Comparison of ENCODE assay signal across 21 mouse cellular contexts in the genomic region with DNA sequence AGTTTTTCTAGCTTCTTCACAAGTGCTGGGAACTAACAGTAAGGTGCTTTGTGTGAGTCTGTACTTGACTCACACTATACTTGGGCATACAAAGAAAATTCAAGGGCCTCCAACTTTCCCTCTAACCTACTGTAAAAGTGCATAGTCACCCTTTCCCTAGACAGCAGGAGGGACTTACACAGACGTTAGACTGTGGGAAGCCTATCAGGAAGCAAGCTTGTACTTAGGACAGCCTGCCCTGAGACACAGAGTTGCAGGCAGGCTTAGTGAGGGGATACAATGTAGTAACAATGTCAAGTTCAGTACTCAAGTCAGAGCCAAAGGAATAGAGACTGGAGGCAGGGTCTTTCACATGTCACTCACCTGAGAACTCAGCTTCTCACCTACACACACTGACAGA. TPM values are rescaled to one million over a fixed set of nuclear protein-coding genes. Genes with fewer than 3 reads are reported as not detected.
DNase-seq lines count a peak whose midpoint lies in the region; ATAC-seq and TF ChIP-seq lines count a peak whose summit lies in the region.
"Had no signal": no experiment of that assay in that cellular context is flagged by ENCODE, and none has a peak within 500 bp of the region (broad histone marks: within the 10 kb centered on the region; RNA-seq: fewer than 3 reads in every experiment).

No protein-coding gene starts in this region.

- DNase-seq in kidney, adult 9 months: peak; percentile 41
- DNase-seq in kidney, adult 18-20 months: no peak
- peak; percentile 89 for DNase-seq in 416B (ENCODE audit: low read depth)
- DNase-seq in ZHBTc4 (ENCODE audit: low read depth, low spot score): peak; percentile 54
- no peak for DNase-seq in liver, embryonic 14.5 days (ENCODE audit: low read depth in 3 of 3, low spot score in 3 of 3)
- DNase-seq in cerebellum, adult 9-10 months: no peak
- DNase-seq in spleen, postnatal 14 days (ENCODE audit: low spot score in 2 of 2): no peak
- no peak for DNase-seq in thymus, postnatal 0 days (ENCODE audit: low spot score)
- DNase-seq: adrenal gland, postnatal 10 days; cerebellum, adult 11 months; cerebellum, postnatal 25 days; heart, adult 18-20 months; lung, embryonic 14.5 days; lung, postnatal 4 days; thymus, adult 18-20 months had no signal

- peaks cover 0 to 17% of the 10 kb centered on the region in 2 experiments; a peak in 2 of 4 replicates for H3K4me1 ChIP-seq in liver, embryonic 14.5 days (replicated peaks; ENCODE audit: control insufficient read depth in 2 of 2, insufficient read depth in 2 of 2, low read length in 1 of 2)
- H3K4me1 ChIP-seq: forebrain, embryonic 12.5 days; limb, embryonic 12.5 days; midbrain, embryonic 13.5 days; neural tube, embryonic 12.5 days had no signal

- no peaks in the 10 kb centered on the region for H3K9me3 ChIP-seq in liver, embryonic 14.5 days (ENCODE audit: control insufficient read depth, low read length)
- H3K9me3 ChIP-seq: forebrain, embryonic 12.5 days; limb, embryonic 12.5 days; midbrain, embryonic 13.5 days; neural tube, embryonic 12.5 days had no signal

- no peak overlapping the region for H3K9ac ChIP-seq in liver, embryonic 14.5 days (replicated peaks)
- H3K9ac ChIP-seq: forebrain, embryonic 12.5 days; limb, embryonic 12.5 days; lung, embryonic 14.5 days; midbrain, embryonic 13.5 days; neural tube, embryonic 12.5 days had no signal

- H3K27me3 ChIP-seq in liver, embryonic 14.5 days (ENCODE audit: control insufficient read depth, insufficient read depth, low read length): no peaks in the 10 kb centered on the region
- H3K27me3 ChIP-seq: neural tube, embryonic 12.5 days had no signal

- no peak overlapping the region for H3K4me2 ChIP-seq in liver, embryonic 14.5 days (ENCODE audit: low read depth)
- H3K4me2 ChIP-seq: forebrain, embryonic 12.5 days; limb, embryonic 12.5 days; lung, embryonic 14.5 days; midbrain, embryonic 13.5 days; neural tube, embryonic 12.5 days had no signal

- no peak overlapping the region for H3K4me3 ChIP-seq in liver, embryonic 14.5 days (ENCODE audit: insufficient read depth in 1 of 2, low read depth in 2 of 2, low read length in 2 of 2)
- H3K4me3 ChIP-seq: forebrain, embryonic 12.5 days; limb, embryonic 12.5 days; midbrain, embryonic 13.5 days; neural tube, embryonic 12.5 days had no signal

- no peak for TF ChIP-seq CTCF in liver, embryonic 14.5 days (IDR thresholded peaks at IDR 0.05; ENCODE audit: low read depth)

- peak; percentile 44; the same call in 1 of the 2 replicates for ATAC-seq in liver, embryonic 14.5 days (ENCODE audit: insufficient read depth)
- ATAC-seq: hindbrain, embryonic 16.5 days; intestine, postnatal 0 days; midbrain, embryonic 13.5 days had no signal

- no peak overlapping the region for H3K27ac ChIP-seq in liver, embryonic 14.5 days
- H3K27ac ChIP-seq: forebrain, embryonic 12.5 days; limb, embryonic 12.5 days; midbrain, embryonic 13.5 days; neural tube, embryonic 12.5 days had no signal

- H3K36me3 ChIP-seq in liver, embryonic 14.5 days (replicated peaks; ENCODE audit: control insufficient read depth, insufficient read depth, low read depth): no peaks in the 10 kb centered on the region
- H3K36me3 ChIP-seq: forebrain, embryonic 12.5 days; limb, embryonic 12.5 days; midbrain, embryonic 13.5 days; neural tube, embryonic 12.5 days had no signal

- TF ChIP-seq EP300 in liver, embryonic 14.5 days (IDR thresholded peaks at IDR 0.05; ENCODE audit: low read depth): no peak

- WGBS in liver, embryonic 14.5 days (ENCODE audit: insufficient replicate concordance): 6% methylated on average over 1 of the region's 1 CpGs

RNA-seq across cellular contexts. Expression of gene Pfkfb3, which starts 8.5 kb away (rescaled TPM):
- polyA plus RNA-seq in liver, embryonic 14.5 days (2012; rRNA removed): 4.6 and 5.2 TPM in 2 replicates
- polyA plus RNA-seq in liver, embryonic 14.5 days (2014; fragmentation: Nextera tagmentation; extraction: Ambion mirVana): 2.6 and 3.5 TPM in 2 replicates
- polyA plus RNA-seq in thymus, postnatal 0 days (2015; fragmentation: Nextera tagmentation; extraction: Ambion mirVana): 14.0 and 15.0 TPM in 2 replicates

RNA-seq across cellular contexts. Expression of gene Rbm17, which starts 58.6 kb away (rescaled TPM):
- polyA plus RNA-seq in liver, embryonic 14.5 days (2012; rRNA removed): 28.3 and 63.0 TPM in 2 replicates
- 53.2 and 54.0 TPM in 2 replicates for polyA plus RNA-seq in liver, embryonic 14.5 days (2014; fragmentation: Nextera tagmentation; extraction: Ambion mirVana)
- 188 and 189 TPM in 2 replicates for polyA plus RNA-seq in thymus, postnatal 0 days (2015; fragmentation: Nextera tagmentation; extraction: Ambion mirVana)

Comparison
In these comparisons a context has a peak if more than half of its experiments do, and no peak if none do; other contexts are left out.
1. DNase-seq: peak in kidney, adult 9 months (single experiment), 416B (single experiment) and ZHBTc4 (single experiment); none in kidney, adult 18-20 months (single experiment), liver, embryonic 14.5 days (0 of 3), cerebellum, adult 9-10 months (single experiment), spleen, postnatal 14 days (0 of 2) and thymus, postnatal 0 days (single experiment).